Mouse (Mus musculus): ENCODE results near the gene Uvrag. TPM values are rescaled to one million over a fixed set of nuclear protein-coding genes. Genes with fewer than 3 reads are reported as not detected.
A peak's percentile ranks its signal among the peaks of the same experiment; 100 is the strongest.

The Uvrag gene
- polyA plus RNA-seq, 1 experiment: 74.6 TPM

DNA sequence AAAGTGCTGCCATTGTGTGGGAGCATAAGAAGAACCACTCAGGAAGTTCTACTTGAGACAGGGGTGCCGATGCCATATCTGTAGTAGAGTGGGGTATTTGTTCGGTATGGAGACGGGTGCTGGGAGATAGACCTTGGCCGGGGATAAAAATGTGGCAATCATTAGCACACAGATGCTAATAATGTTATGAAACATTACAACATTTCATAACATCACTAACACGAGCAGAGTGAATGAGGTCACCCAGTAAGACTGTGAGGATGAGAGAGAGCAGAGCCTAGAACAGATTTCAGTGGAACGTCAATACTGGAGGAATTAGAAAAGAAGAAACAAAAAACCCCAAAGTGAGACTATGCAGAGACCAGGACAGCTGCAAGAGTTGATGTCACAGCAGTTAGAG, 116.2 kb downstream of the Uvrag start:
- H3K27me3 ChIP-seq (ENCODE audit: control insufficient read depth, insufficient read depth, low read length): no peaks in the 10 kb centered on the region
- H3K4me1 ChIP-seq (replicated peaks; ENCODE audit: control insufficient read depth, insufficient read depth, low read length): peaks cover 8% of the 10 kb centered on the region
- no peak for DNase-seq
- H3K4me3 ChIP-seq (ENCODE audit: control insufficient read depth, insufficient read depth, low read length): no peak overlapping the region
- H3K27ac ChIP-seq (ENCODE audit: control insufficient read depth, insufficient read depth, low read length): no peak overlapping the region
- WGBS: 95% methylated on average over 6 of the region's 6 CpGs
- no peaks in the 10 kb centered on the region for H3K36me3 ChIP-seq (ENCODE audit: control insufficient read depth, insufficient read depth, low read length)
- TF ChIP-seq CTCF (IDR thresholded peaks at IDR 0.05; ENCODE audit: borderline replicate concordance, control insufficient read depth, extremely low read depth, insufficient read depth, low read length, poor library complexity) (no peak), POLR2A (IDR thresholded peaks at IDR 0.05; ENCODE audit: control insufficient read depth, extremely low read depth, insufficient read depth, low read length, poor library complexity) (no peak)

DNA sequence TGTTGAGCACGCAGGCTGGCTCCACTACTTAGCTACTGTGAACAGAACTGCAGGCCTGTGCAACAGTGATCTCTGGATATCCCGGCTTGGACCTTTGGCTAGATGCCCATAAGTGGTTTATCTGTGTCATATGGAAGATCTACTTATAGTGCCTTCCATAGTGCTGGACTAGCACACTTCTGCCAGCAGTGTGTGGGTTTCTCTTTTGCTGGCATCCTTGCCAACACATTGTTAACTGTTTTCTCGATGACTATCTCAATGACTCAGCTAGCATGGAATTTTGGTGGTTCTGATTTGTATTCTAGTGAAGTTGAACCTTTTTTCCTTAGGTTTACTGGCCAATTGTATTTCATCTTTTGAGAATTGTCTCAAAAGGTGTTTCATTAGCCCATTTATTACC, 117.0 kb downstream of the Uvrag start:
- TF ChIP-seq CTCF (IDR thresholded peaks at IDR 0.05; ENCODE audit: borderline replicate concordance, control insufficient read depth, extremely low read depth, insufficient read depth, low read length, poor library complexity) (no peak), POLR2A (IDR thresholded peaks at IDR 0.05; ENCODE audit: control insufficient read depth, extremely low read depth, insufficient read depth, low read length, poor library complexity) (no peak)
- Histone ChIP-seq H3K27me3 (ENCODE audit: control insufficient read depth, insufficient read depth, low read length) (no peaks in the 10 kb centered on the region), H3K27ac (ENCODE audit: control insufficient read depth, insufficient read depth, low read length) (no peak overlapping the region), H3K4me1 (replicated peaks; ENCODE audit: control insufficient read depth, insufficient read depth, low read length) (peaks cover 8% of the 10 kb centered on the region), H3K4me3 (ENCODE audit: control insufficient read depth, insufficient read depth, low read length) (no peak overlapping the region), H3K36me3 (ENCODE audit: control insufficient read depth, insufficient read depth, low read length) (no peaks in the 10 kb centered on the region)
- 93% methylated on average over 3 of the region's 3 CpGs for WGBS
- no peak for DNase-seq

DNA sequence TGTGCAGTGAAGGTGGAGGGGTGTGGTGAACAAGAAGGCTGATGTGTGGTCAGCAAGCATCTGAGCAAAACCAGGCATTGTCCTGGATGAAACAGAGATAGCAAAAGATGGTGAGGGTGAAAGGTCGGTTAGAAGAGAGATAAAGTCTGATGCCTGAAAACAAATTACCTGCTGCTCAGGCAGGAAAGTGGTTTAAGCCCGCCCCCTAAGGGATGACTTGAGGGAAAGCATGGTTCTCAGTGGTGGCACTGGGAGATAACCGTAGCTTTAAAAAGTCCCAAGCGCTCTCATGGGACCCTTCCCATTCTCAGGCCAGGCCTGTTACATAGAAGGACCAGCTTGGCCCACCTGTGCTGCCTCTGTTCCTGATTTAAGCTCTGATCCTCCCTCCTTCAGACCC, 119.7 kb downstream of the Uvrag start:
- TF ChIP-seq POLR2A (IDR thresholded peaks at IDR 0.05; ENCODE audit: control insufficient read depth, extremely low read depth, insufficient read depth, low read length, poor library complexity) (no peak), CTCF (IDR thresholded peaks at IDR 0.05; ENCODE audit: borderline replicate concordance, control insufficient read depth, extremely low read depth, insufficient read depth, low read length, poor library complexity) (no peak)
- Histone ChIP-seq H3K36me3 (ENCODE audit: control insufficient read depth, insufficient read depth, low read length) (no peaks in the 10 kb centered on the region), H3K27ac (ENCODE audit: control insufficient read depth, insufficient read depth, low read length) (no peak overlapping the region), H3K4me1 (replicated peaks; ENCODE audit: control insufficient read depth, insufficient read depth, low read length) (0 out of 2 replicates have a peak, but pooled peaks cover 4% of the 10 kb centered on the region), H3K27me3 (ENCODE audit: control insufficient read depth, insufficient read depth, low read length) (no peaks in the 10 kb centered on the region), H3K4me3 (ENCODE audit: control insufficient read depth, insufficient read depth, low read length) (no peak overlapping the region)
- WGBS: 98% methylated on average over 4 of the region's 4 CpGs
- peak; percentile 4 for DNase-seq

DNA sequence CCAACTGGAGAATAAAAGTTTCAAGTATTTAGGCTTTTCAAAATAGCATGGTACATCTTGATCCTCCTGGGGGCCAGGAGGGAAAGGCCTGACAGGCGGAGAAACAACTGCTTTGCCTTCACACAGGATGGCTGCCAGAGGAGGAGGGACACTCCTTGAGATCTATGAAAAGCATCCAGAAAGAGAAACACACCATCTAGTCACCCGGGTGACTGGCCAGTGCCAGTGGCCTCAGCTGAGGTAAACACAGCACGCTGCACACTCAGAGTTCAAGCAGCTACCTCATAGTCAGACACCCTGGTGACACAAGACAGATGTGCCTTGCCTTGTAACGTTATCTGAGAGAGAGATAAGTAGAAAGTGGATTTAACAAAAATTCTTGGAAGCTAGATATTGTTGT, 120.6 kb downstream of the Uvrag start:
- no peak for DNase-seq
- no peak overlapping the region for H3K4me3 ChIP-seq (ENCODE audit: control insufficient read depth, insufficient read depth, low read length)
- 0 out of 2 replicates have a peak, but pooled peaks cover 4% of the 10 kb centered on the region for H3K4me1 ChIP-seq (replicated peaks; ENCODE audit: control insufficient read depth, insufficient read depth, low read length)
- TF ChIP-seq CTCF (IDR thresholded peaks at IDR 0.05; ENCODE audit: borderline replicate concordance, control insufficient read depth, extremely low read depth, insufficient read depth, low read length, poor library complexity) (no peak), POLR2A (IDR thresholded peaks at IDR 0.05; ENCODE audit: control insufficient read depth, extremely low read depth, insufficient read depth, low read length, poor library complexity) (no peak)
- H3K36me3 ChIP-seq (ENCODE audit: control insufficient read depth, insufficient read depth, low read length): no peaks in the 10 kb centered on the region
- H3K27ac ChIP-seq (ENCODE audit: control insufficient read depth, insufficient read depth, low read length): no peak overlapping the region
- H3K27me3 ChIP-seq (ENCODE audit: control insufficient read depth, insufficient read depth, low read length): no peaks in the 10 kb centered on the region
- WGBS: 94% methylated on average over 4 of the region's 4 CpGs

DNA sequence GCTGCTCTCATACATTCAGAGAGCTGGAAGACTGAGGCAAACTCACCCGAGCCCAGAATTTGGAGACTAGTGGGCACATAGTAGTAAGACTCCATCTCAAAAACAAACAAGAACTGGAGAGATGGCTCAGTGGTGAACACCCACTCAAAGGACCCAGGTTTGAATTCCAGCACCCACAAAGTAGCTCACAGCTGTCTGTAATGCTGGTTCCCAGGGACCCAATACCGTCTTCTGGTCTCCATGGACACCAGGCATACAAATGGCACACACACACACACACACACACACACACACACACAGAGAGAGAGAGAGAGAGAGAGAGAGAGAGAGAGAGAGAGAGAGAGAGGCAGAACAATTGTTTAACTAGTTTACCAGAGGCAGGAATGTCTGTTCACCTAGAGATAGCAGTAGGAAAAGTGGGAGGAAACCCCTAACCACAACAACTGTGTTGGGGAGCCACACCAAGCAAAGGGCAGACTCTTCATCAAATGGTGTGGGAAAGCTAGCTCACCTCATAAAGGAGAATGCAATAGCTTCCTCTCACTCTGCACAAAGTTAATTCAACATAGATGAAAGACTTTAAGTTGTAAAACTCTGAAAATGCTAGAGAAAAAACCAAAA, 123.6 kb downstream of the Uvrag start:
- WGBS: 37% methylated on average over 2 of the region's 2 CpGs
- DNase-seq: no peak
- Histone ChIP-seq H3K27me3 (ENCODE audit: control insufficient read depth, insufficient read depth, low read length) (no peaks in the 10 kb centered on the region), H3K36me3 (ENCODE audit: control insufficient read depth, insufficient read depth, low read length) (no peaks in the 10 kb centered on the region), H3K4me1 (replicated peaks; ENCODE audit: control insufficient read depth, insufficient read depth, low read length) (0 out of 2 replicates have a peak, but pooled peaks cover 4% of the 10 kb centered on the region), H3K4me3 (ENCODE audit: control insufficient read depth, insufficient read depth, low read length) (no peak overlapping the region), H3K27ac (ENCODE audit: control insufficient read depth, insufficient read depth, low read length) (no peak overlapping the region)
- TF ChIP-seq POLR2A (IDR thresholded peaks at IDR 0.05; ENCODE audit: control insufficient read depth, extremely low read depth, insufficient read depth, low read length, poor library complexity) (no peak), CTCF (IDR thresholded peaks at IDR 0.05; ENCODE audit: borderline replicate concordance, control insufficient read depth, extremely low read depth, insufficient read depth, low read length, poor library complexity) (no peak)

DNA sequence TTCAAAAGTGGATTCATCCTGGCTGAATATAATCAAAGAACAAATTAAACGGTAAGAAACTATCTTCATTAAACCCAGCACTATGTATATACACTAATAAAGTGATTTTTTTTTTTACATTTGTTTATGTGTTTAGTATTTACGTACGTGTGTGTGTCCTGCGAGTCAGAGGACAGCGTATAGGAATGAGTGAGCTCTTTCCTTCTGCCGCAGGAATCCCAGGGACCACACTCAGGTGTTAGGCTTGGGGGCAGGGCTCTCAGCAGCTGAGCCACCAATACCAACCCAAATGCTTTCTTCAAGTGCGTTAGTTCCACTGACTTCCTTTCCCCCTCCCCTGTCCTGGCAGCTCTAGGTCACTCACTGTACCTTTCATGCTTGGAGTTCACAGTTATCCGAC, 125.0 kb downstream of the Uvrag start:
- WGBS: 97% methylated on average over 8 of the region's 8 CpGs
- no peaks in the 10 kb centered on the region for H3K27me3 ChIP-seq (ENCODE audit: control insufficient read depth, insufficient read depth, low read length)
- TF ChIP-seq CTCF (IDR thresholded peaks at IDR 0.05; ENCODE audit: borderline replicate concordance, control insufficient read depth, extremely low read depth, insufficient read depth, low read length, poor library complexity) (no peak), POLR2A (IDR thresholded peaks at IDR 0.05; ENCODE audit: control insufficient read depth, extremely low read depth, insufficient read depth, low read length, poor library complexity) (no peak)
- H3K27ac ChIP-seq (ENCODE audit: control insufficient read depth, insufficient read depth, low read length): no peak overlapping the region
- no peak overlapping the region for H3K4me3 ChIP-seq (ENCODE audit: control insufficient read depth, insufficient read depth, low read length)
- no peaks in the 10 kb centered on the region for H3K36me3 ChIP-seq (ENCODE audit: control insufficient read depth, insufficient read depth, low read length)
- H3K4me1 ChIP-seq (replicated peaks; ENCODE audit: control insufficient read depth, insufficient read depth, low read length): 0 out of 2 replicates have a peak, but pooled peaks cover 4% of the 10 kb centered on the region
- no peak for DNase-seq

Data from thymus, adult 2 months (tissue).